Mouse (Mus musculus) limb, embryonic 12.5 days (tissue): ENCODE measurements around the gene Tespa1. TPM values are rescaled to one million over a fixed set of nuclear protein-coding genes. Genes with fewer than 3 reads are reported as not detected.

Experiments
- polyA plus RNA-seq: library from polyadenylated mRNA; unstranded; fragments of >200 nt; fragmentation: Nextera tagmentation; extraction: Ambion mirVana; gene quantifications from 2 replicates; pipeline ENCODE4 v1.2.1, GENCODE M21; 2016

The Tespa1 gene
- polyA plus RNA-seq, 1 experiment from 2014 or later = 0.20 TPM

Other genes with a start within 250 kb of the Tespa1 start
- not detected in 2 replicates for gene Olfr823, start 207.5 kb upstream of the Tespa1 start, polyA plus RNA-seq
- gene Olfr824, start 192.9 kb upstream of the Tespa1 start, polyA plus RNA-seq = not detected in 2 replicates
- not detected in 2 replicates for gene Olfr825, start 156.1 kb upstream of the Tespa1 start, polyA plus RNA-seq
- gene Olfr826, start 138.7 kb upstream of the Tespa1 start, polyA plus RNA-seq = not detected in 2 replicates
- gene Olfr827, start 108.5 kb upstream of the Tespa1 start, polyA plus RNA-seq = not detected in 2 replicates
- 0.06 TPM in 1 of 2 replicates, not detected in the other for gene Neurod4, start 42.6 kb upstream of the Tespa1 start, polyA plus RNA-seq
- gene Vmn2r84, start 71.5 kb downstream of the Tespa1 start, polyA plus RNA-seq = not detected in 2 replicates
- not detected in 2 replicates for gene Vmn2r85, start 106.8 kb downstream of the Tespa1 start, polyA plus RNA-seq
- gene Vmn2r86, start 133.2 kb downstream of the Tespa1 start, polyA plus RNA-seq = not detected in 2 replicates
- gene Vmn2r87, start 174.5 kb downstream of the Tespa1 start, polyA plus RNA-seq = 0.08 TPM in 1 of 2 replicates, not detected in the other